Mouse (Mus musculus) left cerebral cortex, postnatal 14 days (tissue): ENCODE measurements around the gene Cmc2. TPM values are rescaled to one million over a fixed set of nuclear protein-coding genes. Genes with fewer than 3 reads are reported as not detected.

Source experiments
- DNase-seq, 2 experiments: peaks; one replicate each; pipeline ENCODE4 v3.0.0; 2021 to 2022; ENCODE audit warnings: low spot score in 2 of 2, mixed read lengths in 1 of 2
- intact Hi-C: fragments of 180-260 bp; cut with DNase I; formaldehyde crosslinking; loops from one replicate; pipeline ENCODE4 v1.15.1; 2025
- total RNA-seq, 2 experiments: library from RNA; stranded (reverse); gene quantifications; 2 replicates each; pipeline ENCODE4 v1.2.3; 2021

The Cmc2 gene
- total RNA-seq, 2 experiments from 2014 or later, result 12.9 to 14.8 TPM

DNA sequence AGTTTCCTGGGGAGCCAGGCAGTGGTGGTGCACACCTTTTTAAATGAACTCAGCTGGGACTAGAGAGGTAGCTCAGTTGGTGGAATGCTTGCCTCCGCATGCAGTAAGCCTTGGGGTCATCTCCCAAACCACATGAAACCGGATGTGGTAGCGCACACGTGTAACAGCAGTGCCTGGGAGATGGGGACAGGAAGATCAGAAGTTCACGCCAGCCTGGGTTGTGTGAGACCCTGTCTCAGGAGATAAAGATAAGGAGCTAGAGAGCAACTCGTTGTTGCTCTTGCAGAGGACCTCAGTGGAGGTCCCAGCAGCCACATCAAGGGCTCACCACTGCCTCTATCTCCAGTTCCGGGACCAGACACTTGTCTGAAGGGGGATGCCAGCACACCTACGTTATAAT, 2.3 kb upstream of the Cmc2 start:
- DNase-seq, result no peak
- intact Hi-C loops, result no loop called here

DNA sequence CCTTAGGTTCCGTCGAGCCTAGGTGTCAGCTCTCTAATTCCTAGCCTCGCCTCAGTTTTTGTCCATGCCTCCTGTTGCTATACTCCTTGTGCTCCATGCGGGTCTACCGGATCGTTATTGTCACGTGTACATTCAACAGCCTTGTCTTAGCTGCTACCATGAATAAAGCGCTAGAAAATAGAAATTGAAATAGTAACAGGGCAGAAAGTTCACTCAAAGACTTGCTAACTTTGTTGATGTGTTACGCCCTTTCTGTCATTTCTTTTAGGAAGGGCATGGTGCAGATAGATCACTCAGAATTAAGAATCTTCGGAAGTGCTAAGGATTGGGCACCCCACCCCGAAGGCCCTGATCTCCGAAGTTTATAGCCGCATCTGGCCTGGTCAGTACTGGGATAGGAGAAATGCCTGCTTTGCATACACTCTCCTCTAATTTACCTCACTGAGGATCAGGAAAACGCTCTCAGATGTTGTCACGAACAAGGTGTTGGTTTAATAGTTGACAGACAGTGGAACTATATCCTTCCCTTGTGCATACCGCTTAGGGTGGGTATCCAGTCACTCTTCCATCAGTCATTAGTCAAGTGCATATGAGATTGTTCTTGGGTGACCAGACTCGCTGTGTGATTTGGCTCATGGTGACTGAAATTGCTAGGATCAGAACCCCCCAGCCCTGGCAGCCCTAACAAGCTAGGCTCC, 954 bp upstream of the Cmc2 start:
- DNase-seq, result no peak
- intact Hi-C loops, result no loop called here

DNA sequence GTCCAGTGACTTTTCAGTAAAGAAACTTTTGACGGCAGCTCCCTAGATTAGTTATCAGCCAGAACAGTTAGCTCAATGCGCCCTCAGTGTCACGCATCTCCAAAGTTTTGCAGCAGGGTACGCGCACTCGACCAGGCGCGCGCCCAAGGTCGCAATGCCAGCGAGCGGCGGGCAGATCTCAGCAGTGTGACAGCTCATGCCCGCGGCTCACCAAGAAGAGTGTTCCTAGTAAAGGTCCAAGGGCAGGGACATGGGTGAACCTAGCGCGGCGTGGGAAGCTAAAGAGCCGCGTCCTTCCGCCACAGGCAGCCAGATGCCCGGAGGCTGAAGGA, 284 bp downstream of the Cmc2 start:
- DNase-seq, result no peak
- intact Hi-C loops, result no loop called here

DNA sequence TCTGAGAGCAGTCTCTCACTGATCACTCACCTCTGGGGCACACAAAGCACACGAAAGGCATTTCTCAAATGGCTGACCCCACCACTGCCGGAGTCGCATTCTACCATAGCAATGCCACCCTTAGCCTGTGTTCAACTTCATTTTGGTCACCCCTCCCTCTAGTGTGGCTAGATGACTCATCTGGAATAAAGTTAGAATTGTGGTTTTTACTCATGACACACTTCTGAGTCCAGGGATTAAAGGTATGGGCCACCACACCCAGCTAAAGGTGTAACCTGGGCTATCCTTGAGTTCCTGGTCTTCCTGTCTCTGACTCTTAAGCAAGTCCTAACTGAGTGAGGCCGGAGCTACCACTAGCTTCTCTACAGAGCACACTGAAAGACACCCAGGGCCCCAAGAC, 15.4 kb downstream of the Cmc2 start:
- intact Hi-C loops, result no loop called here
- DNase-seq, result no peak

DNA sequence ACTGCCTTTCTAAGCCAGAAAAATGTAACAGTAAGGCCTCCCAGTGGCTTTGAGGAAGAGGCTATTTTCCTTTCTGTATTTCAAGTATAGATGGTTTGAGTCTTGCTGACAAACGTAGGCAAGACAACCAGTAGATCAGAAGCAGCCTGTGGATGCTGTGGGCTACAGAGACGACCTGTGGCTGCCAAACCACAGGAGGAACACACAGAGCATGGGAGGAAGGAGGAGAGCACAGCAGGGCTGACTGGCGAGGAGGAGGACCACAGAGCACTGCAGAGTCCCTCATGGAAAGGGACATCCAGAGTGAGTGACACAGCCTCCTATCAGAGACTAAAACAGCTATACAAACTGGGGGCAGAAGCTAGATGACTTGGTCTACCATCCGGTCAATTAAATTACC, 16.0 kb downstream of the Cmc2 start:
- intact Hi-C loops, result no loop called here
- no peak for DNase-seq

DNA sequence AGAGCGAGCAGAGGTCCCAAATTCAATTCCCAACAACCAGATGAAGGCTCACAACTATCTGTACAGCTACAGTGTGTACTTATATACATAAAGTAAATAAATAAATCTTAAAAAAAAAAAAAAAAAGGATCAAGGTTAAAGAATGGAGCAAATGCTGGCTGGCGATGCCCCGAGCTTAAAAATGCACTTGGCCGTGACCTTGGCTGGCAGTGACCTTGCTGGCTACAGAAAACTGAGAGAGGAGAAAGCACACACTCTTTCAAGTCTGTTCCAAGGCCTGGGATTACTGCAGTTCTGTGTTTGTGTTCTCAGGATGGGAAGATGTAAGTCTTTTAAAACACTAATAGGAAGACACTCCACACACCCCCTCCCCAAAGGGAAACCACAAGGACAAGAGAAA, 16.5 kb downstream of the Cmc2 start:
- no peak for DNase-seq
- intact Hi-C loops, result no loop called here

DNA sequence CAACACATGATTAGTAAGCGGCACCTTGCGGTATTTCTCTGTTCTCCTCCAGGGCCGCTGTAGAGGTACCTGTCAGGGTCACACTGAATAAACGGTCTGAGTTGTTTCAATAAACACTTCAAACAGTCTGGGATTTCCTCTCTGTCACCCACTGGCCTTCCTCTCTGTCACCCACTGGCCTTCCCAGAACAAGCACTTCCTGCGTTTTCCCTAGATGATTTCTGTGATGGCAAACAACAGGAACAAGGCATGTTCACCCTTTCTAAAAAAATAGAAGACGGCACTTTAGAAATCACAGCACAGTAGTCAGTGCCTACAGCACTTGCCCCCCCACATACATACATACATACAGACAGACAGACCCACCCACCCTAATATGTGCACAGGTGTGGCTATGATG, 25.7 kb downstream of the Cmc2 start:
- intact Hi-C loops, result no loop called here
- no peak for DNase-seq

DNA sequence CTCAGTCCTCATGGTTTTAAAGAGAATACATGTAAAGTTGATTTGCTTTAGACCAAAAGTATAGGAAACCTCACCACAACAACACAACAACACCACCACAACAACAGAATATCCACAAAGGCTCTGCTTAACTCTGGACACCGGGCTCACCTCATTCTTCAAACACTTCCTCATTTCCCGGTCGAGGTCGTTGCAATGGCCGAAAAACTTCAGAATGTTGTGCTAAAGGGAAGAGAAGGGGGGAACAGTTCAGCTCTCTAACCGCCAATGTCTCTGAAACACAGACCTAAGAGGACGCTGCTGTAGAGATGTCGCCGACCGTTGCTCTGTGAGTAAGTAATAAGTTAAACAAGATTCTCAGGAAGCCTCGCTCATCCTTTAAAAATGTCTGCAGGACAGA, 27.3 kb downstream of the Cmc2 start:
- intact Hi-C loops, result no loop called here
- DNase-seq, result no peak

DNA sequence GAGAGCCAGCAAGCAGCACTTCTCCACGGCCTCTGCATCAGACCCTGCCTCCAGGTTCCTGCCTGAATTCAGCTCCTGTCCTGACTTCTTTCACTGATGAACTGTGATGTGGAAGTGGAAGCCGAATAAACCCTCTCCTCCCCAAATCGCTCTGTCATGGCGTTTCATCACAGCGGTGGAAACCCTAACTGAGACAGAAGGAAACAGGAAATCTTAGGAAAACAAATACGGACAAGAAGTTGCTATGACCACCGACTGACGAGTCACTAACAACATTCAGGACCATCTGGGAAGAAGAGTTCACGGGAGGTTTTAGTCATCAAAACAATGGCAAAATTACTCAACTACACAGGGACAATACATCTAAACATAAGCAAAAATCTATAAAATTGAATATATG, 28.6 kb downstream of the Cmc2 start:
- intact Hi-C loops, result no loop called here
- DNase-seq, result no peak

DNA sequence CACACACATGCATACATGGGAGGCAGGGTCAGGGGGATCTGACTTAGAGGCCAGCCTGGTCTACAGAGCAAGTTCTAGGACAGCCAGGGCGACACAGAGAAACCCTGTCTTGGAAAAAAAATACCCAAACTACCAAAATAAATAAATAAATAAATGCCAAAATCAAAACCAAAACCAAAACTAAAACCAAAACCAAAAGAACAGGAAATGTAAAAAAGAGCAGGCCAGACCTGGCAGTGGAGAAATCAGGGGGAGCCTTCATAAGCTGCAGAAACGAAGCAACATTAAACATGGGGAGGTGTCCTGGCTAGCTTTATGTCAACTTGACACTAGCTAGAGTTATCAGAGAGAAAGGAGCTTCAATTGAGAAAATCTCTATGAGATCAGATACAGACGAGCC, 29.1 kb downstream of the Cmc2 start:
- no peak for DNase-seq
- intact Hi-C loops, result no loop called here

DNA sequence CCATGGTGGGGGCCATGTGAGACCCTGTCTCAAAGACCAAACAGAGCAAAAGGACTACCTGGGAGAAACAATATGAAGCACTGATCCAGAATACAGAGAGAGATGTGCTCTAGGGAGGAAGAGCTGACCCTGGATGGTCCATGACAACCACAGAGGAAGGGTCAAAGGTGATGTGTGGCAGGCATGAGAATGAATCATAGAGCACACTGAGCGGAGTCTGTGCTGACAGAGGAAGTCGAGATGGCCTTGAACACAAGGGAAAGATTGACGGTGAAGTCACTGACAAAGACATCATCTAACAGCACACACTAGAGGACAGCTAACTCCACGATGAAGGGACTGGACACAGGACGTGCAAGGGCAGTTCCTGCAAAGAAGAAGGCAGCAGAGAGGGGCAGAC, 29.8 kb downstream of the Cmc2 start:
- intact Hi-C loops, result no loop called here
- no peak for DNase-seq

DNA sequence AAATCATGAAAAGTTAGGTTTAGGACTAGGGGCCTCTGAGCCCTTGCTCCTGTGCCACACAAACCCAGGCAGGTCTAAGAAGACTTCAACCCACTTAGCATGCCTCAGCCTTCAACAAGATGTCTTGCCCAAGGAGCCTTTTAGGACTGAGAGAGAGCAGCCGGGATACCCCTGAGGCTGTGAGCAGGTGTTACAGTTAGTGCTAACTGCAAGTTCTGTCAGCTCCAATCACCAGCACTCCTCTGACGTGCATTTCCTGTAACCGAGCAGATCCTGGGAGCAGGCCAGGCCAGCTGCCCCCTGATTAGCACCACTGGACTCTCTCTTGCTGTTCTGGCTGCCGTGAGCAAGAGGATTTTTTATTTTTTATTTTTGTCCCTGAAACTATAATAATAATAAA, 33.4 kb downstream of the Cmc2 start:
- no peak for DNase-seq
- intact Hi-C loops, result no loop called here

DNA sequence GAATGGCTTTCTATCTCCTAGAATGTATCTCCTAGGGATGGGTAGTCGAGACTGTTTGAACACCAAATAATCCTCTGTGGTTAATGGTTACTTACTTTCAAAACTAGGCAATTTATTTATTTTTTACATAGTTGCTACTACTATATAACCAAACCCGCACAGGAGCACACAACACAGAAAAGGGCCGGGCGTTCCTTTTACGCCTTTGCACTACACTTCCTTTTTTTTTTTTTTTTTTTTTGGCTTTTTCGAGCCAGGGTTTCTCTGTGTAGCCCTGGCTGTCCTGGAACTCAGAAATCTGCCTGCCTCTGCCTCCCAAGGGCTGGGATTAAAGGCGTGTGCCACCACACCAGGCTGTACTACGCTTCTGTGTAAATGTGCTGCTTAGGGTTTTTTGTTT, 39.9 kb downstream of the Cmc2 start:
- no peak for DNase-seq
- intact Hi-C loops, result no loop called here

DNA sequence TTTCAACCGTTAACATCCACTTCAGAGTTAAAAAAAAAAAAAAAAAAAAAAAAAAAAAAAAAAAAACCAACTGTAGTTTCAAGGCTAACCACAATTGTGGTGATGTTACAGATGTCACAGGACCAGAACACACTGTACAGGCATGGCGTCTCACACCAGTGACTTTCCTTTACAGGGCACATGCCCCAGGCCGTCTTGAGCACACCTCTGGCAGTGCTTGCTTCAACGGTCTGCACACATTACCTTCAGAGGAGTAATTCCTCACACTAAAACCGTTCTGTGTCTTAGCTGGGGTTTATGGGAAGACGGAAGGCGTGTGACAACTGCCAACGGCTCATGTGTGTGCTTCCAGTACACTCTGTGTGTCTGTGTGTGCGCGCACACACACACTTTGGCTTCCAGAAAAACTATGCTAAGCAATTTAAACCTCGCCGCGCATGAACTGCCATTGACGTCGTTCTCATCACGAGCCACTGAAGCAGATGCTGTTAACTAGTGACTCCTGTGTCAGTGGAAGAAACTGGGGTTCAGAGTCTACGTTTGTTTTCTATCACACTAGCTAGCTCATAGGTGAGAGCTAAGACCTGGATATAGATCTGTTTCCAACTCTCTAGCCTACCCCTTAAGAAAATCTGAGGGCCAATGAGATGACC, 45.3 kb downstream of the Cmc2 start:
- intact Hi-C loops, result no loop called here
- no peak for DNase-seq

DNA sequence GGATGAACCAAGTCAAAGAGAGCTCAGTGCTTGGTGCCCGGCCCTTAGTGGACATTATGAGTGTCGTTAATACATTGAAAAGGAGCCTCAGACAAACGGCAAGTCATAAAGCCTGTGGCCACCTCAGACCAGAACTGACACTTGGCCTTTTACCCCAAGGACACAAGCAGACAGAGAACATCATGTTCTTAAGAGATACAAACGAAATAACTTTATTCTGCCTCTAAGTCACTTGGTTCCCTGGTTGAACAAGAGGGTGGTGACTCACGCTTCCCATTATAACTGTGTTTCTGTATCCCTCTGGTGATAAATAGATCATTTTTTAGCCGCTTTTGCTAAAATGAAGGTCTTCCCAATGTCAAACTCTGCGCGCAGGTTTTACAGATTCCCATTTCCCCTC, 47.3 kb downstream of the Cmc2 start:
- intact Hi-C loops, result no loop called here
- DNase-seq, result peak in 1 of 2 experiments; percentile 10

DNA sequence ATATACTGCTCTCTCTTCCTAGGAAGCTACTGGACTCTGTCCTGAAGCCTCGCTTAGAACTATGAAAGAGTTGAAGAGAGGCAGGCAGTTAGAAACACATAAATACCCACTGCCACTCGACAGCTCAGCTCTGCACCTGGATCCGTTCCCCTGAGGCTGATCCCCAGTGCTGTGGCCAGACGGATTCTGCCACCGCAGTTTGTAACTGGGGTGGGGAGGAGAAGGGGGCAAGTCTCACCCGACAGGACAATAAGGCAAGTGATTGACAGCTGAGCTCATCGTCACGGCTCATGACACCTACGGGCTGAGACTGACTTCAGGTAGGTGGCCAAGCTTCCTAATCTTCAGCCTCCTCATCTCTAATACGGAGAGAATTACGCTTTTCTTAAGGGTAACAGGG, 47.7 kb downstream of the Cmc2 start:
- intact Hi-C loops, result no loop called here
- no peak for DNase-seq

DNA sequence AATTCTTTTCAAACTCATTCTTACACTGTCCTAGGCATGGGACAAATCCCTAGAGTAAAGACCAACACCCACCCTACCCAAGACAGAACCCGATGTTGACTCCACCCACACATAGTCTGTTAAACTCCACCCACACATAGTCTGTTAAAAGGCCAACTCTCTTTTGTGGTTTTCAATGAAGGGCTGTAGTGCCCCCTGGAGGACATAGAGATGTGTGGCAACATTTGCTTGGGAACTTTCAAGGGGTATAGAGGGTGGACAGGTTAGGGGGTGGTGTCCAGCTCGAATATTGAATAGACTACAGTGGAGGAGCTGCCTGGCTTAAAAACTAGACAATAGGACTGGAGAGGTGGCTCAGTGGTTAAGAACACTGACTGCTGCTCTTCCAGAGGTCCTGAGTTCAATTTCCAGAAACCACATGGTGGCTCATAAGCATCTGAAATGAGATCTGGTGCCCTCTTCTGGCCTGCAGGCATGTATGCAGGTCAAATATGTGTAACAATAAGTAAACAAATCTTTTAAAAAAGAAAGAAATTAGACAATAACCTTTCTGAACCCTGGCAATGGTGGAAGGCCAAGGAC, 48.4 kb downstream of the Cmc2 start:
- DNase-seq, result peak in 1 of 2 experiments; percentile 45
- intact Hi-C loops, result no loop called here

DNA sequence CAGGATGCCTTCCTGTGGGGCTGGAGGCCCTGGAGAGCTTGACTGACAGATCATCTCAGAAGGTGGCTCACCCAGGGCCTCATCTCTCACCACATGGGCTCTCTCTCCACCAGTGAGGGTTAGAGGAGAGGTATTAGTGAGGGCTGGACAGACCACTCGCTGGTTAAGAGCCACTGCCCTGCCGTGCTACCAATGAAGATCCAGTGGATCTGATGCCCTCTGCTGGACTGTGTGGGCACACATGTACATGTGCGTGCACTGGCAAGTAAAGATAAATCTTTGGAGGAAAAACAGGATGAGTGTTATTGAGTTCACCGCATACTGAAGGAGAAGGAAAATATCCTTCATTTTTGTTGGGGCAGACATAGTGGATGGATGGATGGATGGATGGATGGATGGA, 52.6 kb downstream of the Cmc2 start:
- DNase-seq, result peak; percentile 50 to 60
- intact Hi-C loops, result loop anchor here (5.0 kb wide), 2 partner anchors 196 to 386 kb away; no protein-coding TSS in a partner anchor

DNA sequence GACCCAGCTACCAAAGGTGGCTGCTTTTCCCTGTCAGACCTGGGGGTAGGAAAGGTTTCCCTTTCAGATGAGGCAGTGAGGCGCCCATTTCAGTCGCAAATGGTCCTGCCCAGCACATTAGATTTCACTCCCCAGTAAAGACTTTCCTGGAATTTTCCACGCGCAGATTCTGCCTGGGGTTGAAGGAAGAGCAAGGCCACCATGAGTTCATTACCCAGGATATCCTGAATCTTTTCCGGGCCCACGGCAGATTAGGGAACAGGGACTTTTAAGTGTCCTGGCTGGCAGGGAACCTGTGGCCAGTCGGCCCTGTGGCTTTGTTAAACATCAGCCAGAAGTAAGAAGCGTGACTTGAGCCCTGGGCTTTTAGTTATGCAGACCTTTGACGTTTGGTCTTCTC, 53.9 kb downstream of the Cmc2 start:
- intact Hi-C loops, result loop anchor here (5.0 kb wide), 2 partner anchors 195 to 385 kb away; no protein-coding TSS in a partner anchor
- DNase-seq, result no peak

DNA sequence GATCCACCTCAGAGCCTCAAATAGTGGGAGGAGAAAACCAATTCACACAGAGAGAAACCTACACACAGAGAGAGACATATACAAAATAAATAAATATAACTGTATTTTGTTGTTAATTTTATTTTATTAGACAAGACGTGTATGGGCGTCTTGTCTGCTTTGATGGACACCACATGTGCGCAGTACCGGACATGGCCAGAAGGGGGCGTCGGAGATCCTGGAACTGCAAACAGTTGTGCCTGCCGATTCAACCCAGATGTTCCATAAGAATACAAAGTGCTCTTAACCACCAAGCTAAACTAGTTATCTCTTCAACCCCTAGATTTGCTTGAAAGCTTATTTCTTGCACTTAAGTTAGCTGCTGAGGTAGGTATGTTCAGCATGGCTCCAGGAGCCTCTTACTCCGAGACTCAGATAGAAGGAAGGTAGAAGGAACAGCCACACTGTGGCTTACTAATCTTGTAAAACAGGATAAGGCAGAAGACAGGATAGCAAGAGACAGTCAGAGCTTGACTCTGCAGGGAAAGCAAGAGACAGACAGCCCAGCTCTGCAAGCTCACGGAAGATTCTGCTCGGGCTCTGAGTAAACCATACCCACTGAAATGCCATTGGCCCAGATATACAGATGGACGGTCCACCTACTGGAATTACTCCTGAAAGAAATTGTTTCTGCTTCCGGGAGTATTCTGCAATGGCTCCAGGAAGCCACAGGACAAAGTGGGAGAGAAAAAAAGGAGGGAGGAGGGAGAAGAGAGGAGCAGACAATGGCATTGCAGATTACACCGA, 54.9 kb downstream of the Cmc2 start:
- peak in 1 of 2 experiments; percentile 21 for DNase-seq

More for the DNA sequence above, 54.9 kb downstream of the Cmc2 start:
- intact Hi-C loops, result loop anchor here (5.0 kb wide), 2 partner anchors 194 to 384 kb away; no protein-coding TSS in a partner anchor
